Mouse (Mus musculus) heart, postnatal 0 days (tissue): ENCODE data around the gene Elf5. TPM values are rescaled to one million over a fixed set of nuclear protein-coding genes. Genes with fewer than 3 reads are reported as not detected.
A peak's percentile ranks its signal among the peaks of the same experiment; 100 is the strongest.

Source experiments
- ATAC-seq: fragments of 200-750 bp; cut with Nextera tagmentation; 2 replicates; pipeline ENCODE4 v1.8.0; 2017; ENCODE audit warnings: low read depth, moderate number of reproducible peaks, moderate library complexity; ENCODE audit not compliant: insufficient read depth
- DNase-seq: peaks from one replicate; pipeline ENCODE4 v3.0.0-alpha.2; 2016; ENCODE audit warnings: low spot score
- H3K27ac ChIP-seq: fragments of 300-500 bp; sonication (generic); 2 replicates; pipeline ENCODE4 v1.5.1; 2014; ENCODE audit warnings: low read depth, mild to moderate bottlenecking
- H3K27me3 ChIP-seq: fragments of 300-500 bp; sonication (generic); 2 replicates; pipeline ENCODE4 v1.6.1; 2014; ENCODE audit warnings: low read length, mixed read lengths; ENCODE audit not compliant: control insufficient read depth, insufficient read depth
- H3K36me3 ChIP-seq: fragments of 300-500 bp; sonication (generic); replicated peaks from 2 replicates; pipeline ENCODE4 v1.6.1; 2014; ENCODE audit warnings: low read length, mixed read lengths; ENCODE audit not compliant: control insufficient read depth, insufficient read depth
- H3K4me1 ChIP-seq: fragments of 300-500 bp; sonication (generic); 2 replicates; pipeline ENCODE4 v1.6.1; 2014; ENCODE audit warnings: antibody characterized with exemption; ENCODE audit not compliant: control insufficient read depth, insufficient read depth
- H3K4me2 ChIP-seq: fragments of 300-500 bp; sonication (generic); 2 replicates; pipeline ENCODE4 v1.6.1; 2014; ENCODE audit warnings: low read depth, mild to moderate bottlenecking, low read length, moderate library complexity
- H3K4me3 ChIP-seq: fragments of 300-500 bp; sonication (generic); 2 replicates; pipeline ENCODE4 v1.5.1; 2014; ENCODE audit warnings: low read depth, low read length
- H3K9ac ChIP-seq: fragments of 300-500 bp; sonication (generic); replicated peaks from 2 replicates; pipeline ENCODE4 v1.6.1; 2014; ENCODE audit warnings: low read depth, low read length, mixed read lengths
- H3K9me3 ChIP-seq: fragments of 300-500 bp; sonication (generic); replicated peaks from 2 replicates; pipeline ENCODE4 v1.6.1; 2016; ENCODE audit warnings: low read length; ENCODE audit not compliant: control insufficient read depth
- CTCF ChIP-seq: IDR thresholded peaks from 2 replicates; pipeline ENCODE4 v1.5.1; 2016; ENCODE audit warnings: antibody characterized with exemption, control low read depth, low read depth
- EP300 ChIP-seq: IDR thresholded peaks from 2 replicates; pipeline ENCODE4 v1.6.1; 2016; ENCODE audit warnings: antibody characterized with exemption, low read depth
- WGBS: fragments of 180-500 bp; shearing (Covaris S2); extraction: QIAGEN DNeasy Blood & Tissue Kit; methylation state at CpG from one replicate; pipeline ENCODE4 v1.1.7; 2014; 5-methylcytosine and 5-hydroxymethylcytosine counted together
- polyA plus RNA-seq: library from polyadenylated mRNA; unstranded; fragments of >200 nt; fragmentation: Nextera tagmentation; extraction: Ambion mirVana; gene quantifications from 2 replicates; pipeline ENCODE4 v1.2.1, GENCODE M21; 2015
- total RNA-seq: library from RNA; depleted of rRNA; stranded (reverse); fragments of >200 nt; gene quantifications from 2 replicates; pipeline ENCODE4 v1.2.3, GENCODE M21; 2014; ENCODE audit warnings: low replicate concordance; rRNA removed

Elf5 gene
- not detected in 2 replicates for total RNA-seq
- polyA plus RNA-seq, result not detected in 2 replicates

DNA sequence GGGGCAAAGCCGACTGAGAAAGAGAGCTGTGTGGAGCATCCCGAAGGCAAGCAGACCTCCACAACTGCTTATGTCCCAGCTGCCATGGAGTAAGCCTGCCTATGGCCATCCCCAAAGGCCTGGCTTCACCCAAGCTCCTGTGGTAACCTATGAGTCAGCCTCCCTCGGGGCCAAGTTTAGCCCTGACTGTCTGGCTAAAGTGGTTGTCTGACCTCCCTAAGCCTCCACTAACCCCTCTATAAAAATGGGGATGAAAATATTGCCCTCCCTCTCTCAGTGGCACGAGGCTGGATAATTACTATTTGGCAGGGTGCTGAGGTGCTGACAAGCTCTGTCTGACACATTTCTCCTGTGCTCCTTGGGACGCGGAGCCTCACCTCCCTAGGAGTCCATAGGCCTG, at the start of gene Elf5:
TSS of gene Elf5 (plus strand) at position 341 of the 400 bp plus-strand sequence.
- H3K27ac ChIP-seq, result no peak within 1 kb of the TSS
- DNase-seq (no peak), ATAC-seq (no peak)
- no peak within 1 kb of the TSS for H3K4me3 ChIP-seq
- H3K27me3 ChIP-seq, result no peaks in the 10 kb centered on the region
- H3K9ac ChIP-seq, result no peak within 1 kb of the TSS
- WGBS, result 64% methylated on average over 6 of the region's 6 CpGs
- no peaks in the 10 kb centered on the region for H3K9me3 ChIP-seq
- no peaks in the 10 kb centered on the region for H3K36me3 ChIP-seq
- no peak within 1 kb of the TSS for H3K4me2 ChIP-seq
- TF ChIP-seq CTCF, result no peak
- no peak for TF ChIP-seq EP300
- H3K4me1 ChIP-seq, result no peaks in the 10 kb centered on the region

GRCm38 (mm10) chr2:103372541-103372940, 38.9 kb upstream of the Elf5 start:
- no peak for TF ChIP-seq EP300
- TF ChIP-seq CTCF, result no peak
- H3K9me3 ChIP-seq, result no peaks in the 10 kb centered on the region
- H3K27me3 ChIP-seq, result no peaks in the 10 kb centered on the region
- no peak overlapping the region for H3K27ac ChIP-seq
- ATAC-seq (no peak), DNase-seq (no peak)
- no peak overlapping the region for H3K9ac ChIP-seq
- no peaks in the 10 kb centered on the region for H3K4me1 ChIP-seq
- WGBS, result 60% methylated on average over 5 of the region's 5 CpGs
- H3K36me3 ChIP-seq, result no peaks in the 10 kb centered on the region
- H3K4me3 ChIP-seq, result no peak overlapping the region
- no peak overlapping the region for H3K4me2 ChIP-seq

GRCm38 (mm10) chr2:103379502-103380160, 31.9 kb upstream of the Elf5 start:
- TF ChIP-seq CTCF (no peak), EP300 (no peak)
- no peaks in the 10 kb centered on the region for H3K36me3 ChIP-seq
- H3K9me3 ChIP-seq, result no peaks in the 10 kb centered on the region
- peak; percentile 73 for ATAC-seq
- peak overlapping the region; percentile 33; the same call in 1 of the 2 replicates for H3K4me2 ChIP-seq
- peak; percentile 82 for DNase-seq
- H3K4me1 ChIP-seq, result peaks cover 15% of the 10 kb centered on the region
- H3K9ac ChIP-seq, result no peak overlapping the region
- no peak overlapping the region for H3K4me3 ChIP-seq
- H3K27ac ChIP-seq, result peak overlapping the region; percentile 76
- WGBS, result 15% methylated on average over 9 of the region's 9 CpGs
- H3K27me3 ChIP-seq, result no peaks in the 10 kb centered on the region

DNA sequence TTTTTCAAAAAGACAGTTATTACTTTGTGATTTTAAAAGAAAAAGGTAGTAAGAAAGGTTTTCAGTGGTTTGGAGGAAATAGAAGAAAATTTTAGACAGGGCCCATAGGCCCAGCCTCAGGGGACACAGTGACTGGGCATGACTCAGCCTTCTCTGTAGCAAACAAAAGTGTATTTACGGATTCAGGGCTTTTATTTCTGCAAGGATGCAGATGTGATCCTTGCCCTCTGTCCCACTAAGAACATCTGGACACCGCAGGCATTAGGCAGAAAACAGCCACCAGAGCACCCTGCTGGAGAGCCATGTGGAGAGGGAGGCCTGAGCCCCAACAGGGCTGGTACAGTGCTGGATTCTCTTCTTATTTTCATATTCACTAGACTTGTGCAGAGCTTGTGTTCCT, 29.3 kb upstream of the Elf5 start:
- ATAC-seq (no peak), DNase-seq (no peak)
- H3K27me3 ChIP-seq, result no peaks in the 10 kb centered on the region
- no peaks in the 10 kb centered on the region for H3K9me3 ChIP-seq
- no peak overlapping the region for H3K27ac ChIP-seq
- no peaks in the 10 kb centered on the region for H3K36me3 ChIP-seq
- TF ChIP-seq CTCF, result no peak
- no peak overlapping the region for H3K4me3 ChIP-seq
- H3K9ac ChIP-seq, result no peak overlapping the region
- H3K4me2 ChIP-seq, result no peak overlapping the region
- H3K4me1 ChIP-seq, result peaks cover 15% of the 10 kb centered on the region
- WGBS, result 76% methylated on average over 2 of the region's 2 CpGs

- 72% methylated on average over 1 of the region's 1 CpGs for WGBS
- Histone ChIP-seq H3K9me3 (no peaks in the 10 kb centered on the region), H3K4me2 (no peak overlapping the region)
These were observed 23.6 kb upstream of the Elf5 start for GRCm38 (mm10) chr2:103387881-103388280.

GRCm38 (mm10) chr2:103388311-103388710, 23.2 kb upstream of the Elf5 start:
- ATAC-seq, result no peak
- H3K36me3 ChIP-seq, result no peaks in the 10 kb centered on the region
- no peak overlapping the region for H3K27ac ChIP-seq
- no peak overlapping the region for H3K4me2 ChIP-seq
- H3K9me3 ChIP-seq, result no peaks in the 10 kb centered on the region
- WGBS, result 92% methylated on average over 1 of the region's 1 CpGs
- H3K27me3 ChIP-seq, result no peaks in the 10 kb centered on the region
- TF ChIP-seq EP300 (no peak), CTCF (no peak)
- DNase-seq, result no peak
- H3K9ac ChIP-seq, result no peak overlapping the region
- no peak overlapping the region for H3K4me3 ChIP-seq
- no peaks in the 10 kb centered on the region for H3K4me1 ChIP-seq

More at GRCm38 (mm10) chr2:103387881-103388280, 23.6 kb upstream of the Elf5 start:
- no peaks in the 10 kb centered on the region for H3K36me3 ChIP-seq
- no peak overlapping the region for H3K9ac ChIP-seq
- DNase-seq (no peak), ATAC-seq (no peak)
- H3K4me3 ChIP-seq, result no peak overlapping the region
- no peaks in the 10 kb centered on the region for H3K27me3 ChIP-seq
- TF ChIP-seq EP300 (no peak), CTCF (no peak)
- no peak overlapping the region for H3K27ac ChIP-seq
- H3K4me1 ChIP-seq, result no peaks in the 10 kb centered on the region
